Mouse (Mus musculus): ENCODE measurements at regions not wholly inside any gene's neighbourhood (a gene's known extent, or its start where the extent isn't known, plus 50 kb on each side); places are given as distances from the start of the nearest gene placed in this dataset.

- TF ChIP-seq CTCF (IDR thresholded peaks at IDR 0.05; ENCODE audit: low read depth) = no peak
- TF ChIP-seq EP300 (IDR thresholded peaks at IDR 0.05; ENCODE audit: low read depth) = no peak
Observed at GRCm38 (mm10) chr5:18152241-18152640, 189.9 kb downstream of the Gnat3 start.
